Mouse (Mus musculus) myocyte (in vitro differentiated cells): ENCODE data around the gene Gna12.

ENCODE experiments used
- CEBPB ChIP-seq: IDR thresholded peaks from 2 replicates; pipeline ENCODE4 v1.6.1; 2011; ENCODE audit warnings: mild to moderate bottlenecking, moderate library complexity; ENCODE audit not compliant: poor library complexity, insufficient read depth, severe bottlenecking
- E2F4 ChIP-seq: IDR thresholded peaks from one replicate; pipeline ENCODE4 v1.6.1; 2011; ENCODE audit warnings: mild to moderate bottlenecking, control low read depth, moderate library complexity; ENCODE audit not compliant: insufficient read depth
- MAX ChIP-seq: IDR thresholded peaks from one replicate; pipeline ENCODE4 v1.6.1; 2011; ENCODE audit warnings: low read depth, mild to moderate bottlenecking, control low read depth
- MYOG ChIP-seq, 3 experiments: IDR thresholded peaks; one replicate each; pipeline ENCODE4 v1.6.1; 2011; ENCODE audit warnings: control low read depth in 2 of 3, low read depth in 2 of 3, mild to moderate bottlenecking in 2 of 3; ENCODE audit not compliant: insufficient read length in 2 of 3, control insufficient read depth in 1 of 3, insufficient read depth in 1 of 3
- POLR2A ChIP-seq: IDR thresholded peaks from one replicate; pipeline ENCODE4 v1.6.1; 2011; ENCODE audit warnings: low read depth, mild to moderate bottlenecking, control low read depth, moderate library complexity; ENCODE audit not compliant: insufficient read length
- POLR2AphosphoS2 ChIP-seq: IDR thresholded peaks from one replicate; pipeline ENCODE4 v1.6.1; 2011; ENCODE audit warnings: low read depth, control low read depth; ENCODE audit not compliant: insufficient read length
- TCF12 ChIP-seq: IDR thresholded peaks from one replicate; pipeline ENCODE4 v1.6.1; 2011; ENCODE audit warnings: mild to moderate bottlenecking, control low read depth; ENCODE audit not compliant: poor library complexity, insufficient read depth, severe bottlenecking
- TCF3 ChIP-seq: IDR thresholded peaks from one replicate; pipeline ENCODE4 v1.6.1; 2011; ENCODE audit warnings: low read depth, control low read depth; ENCODE audit not compliant: insufficient read length
- USF1 ChIP-seq: IDR thresholded peaks from one replicate; pipeline ENCODE4 v1.6.1; 2011; ENCODE audit warnings: low read depth, mild to moderate bottlenecking, control low read depth, moderate library complexity

- TF ChIP-seq POLR2A (no peak), TCF12 (no peak), USF1 (no peak), E2F4 (no peak), MAX (no peak), CEBPB (no peak), TCF3 (no peak), POLR2AphosphoS2 (no peak), MYOG (IDR thresholded peaks at IDR 0.05; ENCODE audit: control insufficient read depth in 1 of 3, insufficient read depth in 1 of 3, insufficient read length in 2 of 3, low read depth in 2 of 3) (no peak)
Measured at GRCm38 (mm10) chr5:140859730-140860129, 29.5 kb upstream of the Gna12 start.
